Mouse (Mus musculus): ENCODE data around the gene Mical2.

- TF ChIP-seq MYC (IDR thresholded peaks at IDR 0.05; ENCODE audit: low read depth, low read length) (no peak), POLR2A (IDR thresholded peaks at IDR 0.05; ENCODE audit: control insufficient read depth in 1 of 2, insufficient read depth in 1 of 2, low read depth in 1 of 2, low read length in 2 of 2, poor library complexity in 1 of 2) (no peak), E2F4 (IDR thresholded peaks at IDR 0.05; ENCODE audit: borderline replicate concordance, low read depth, low read length) (no peak), CTCF (IDR thresholded peaks at IDR 0.05 in 2 of 3, conservative IDR thresholded peaks at IDR 0.05 in 1 of 3; ENCODE audit: control insufficient read depth in 1 of 3, insufficient read depth in 1 of 3, low read depth in 2 of 3, low read length in 3 of 3, poor library complexity in 1 of 3, severe bottlenecking in 1 of 3) (no peak), EP300 (IDR thresholded peaks at IDR 0.05; ENCODE audit: low read depth in 1 of 2, low read length in 2 of 2) (no peak), ZNF384 (IDR thresholded peaks at IDR 0.05; ENCODE audit: low read depth, low read length) (no peak), USF1 (IDR thresholded peaks at IDR 0.05; ENCODE audit: low read depth, low read length) (no peak), USF2 (IDR thresholded peaks at IDR 0.05; ENCODE audit: borderline replicate concordance in 1 of 2, insufficient read depth in 1 of 2, low read depth in 1 of 2, low read length in 2 of 2) (no peak), MAX (IDR thresholded peaks at IDR 0.05; ENCODE audit: low read length) (no peak), RCOR1 (IDR thresholded peaks at IDR 0.05; ENCODE audit: low read depth, low read length) (no peak), BHLHE40 (IDR thresholded peaks at IDR 0.05; ENCODE audit: borderline replicate concordance, low read depth, low read length) (no peak)
These were observed 20.1 kb upstream of the Mical2 start for GRCm38 (mm10) chr7:112205513-112205912.
